In genomic region chr14:62965811-62966520, GRCm38 (mm10) we compare ENCODE assay signal across 9 mouse cellular contexts. TPM values are rescaled to one million over a fixed set of nuclear protein-coding genes. Genes with fewer than 3 reads are reported as not detected.
DNase-seq lines count a peak whose midpoint lies in the region; ATAC-seq lines count a peak whose summit lies in the region.
"Had no signal": no experiment of that assay in that cellular context is flagged by ENCODE, and none has a peak within 500 bp of the region (broad histone marks: within the 10 kb centered on the region; RNA-seq: fewer than 3 reads in every experiment).

No protein-coding gene starts in this region.

- ATAC-seq in forebrain, embryonic 13.5 days: no peak
- ATAC-seq in midbrain, embryonic 16.5 days: no peak
- no peak for ATAC-seq in CD4-positive, CD25-positive, alpha-beta regulatory T cell, adult 4 months

- H3K9me3 ChIP-seq in forebrain, embryonic 13.5 days (replicated peaks): no peaks in the 10 kb centered on the region
- no peaks in the 10 kb centered on the region for H3K9me3 ChIP-seq in midbrain, embryonic 16.5 days (replicated peaks; ENCODE audit: control insufficient read depth, low read length, poor library complexity, severe bottlenecking)

- 0 out of 2 replicates have a peak, but pooled peaks cover 6% of the 10 kb centered on the region for H3K36me3 ChIP-seq in forebrain, embryonic 13.5 days (ENCODE audit: poor library complexity, severe bottlenecking)
- no peaks in the 10 kb centered on the region for H3K36me3 ChIP-seq in midbrain, embryonic 16.5 days (ENCODE audit: control insufficient read depth, insufficient read depth, low read length)

- DNase-seq in heart, adult 18-20 months: peak; percentile 10 to 38
- no peak for DNase-seq in heart, postnatal 25 days (ENCODE audit: low spot score)
- peak; percentile 31 to 46 for DNase-seq in kidney, postnatal 36 days
- no peak for DNase-seq in right cerebral cortex, adult 2 months (ENCODE audit: low spot score in 2 of 2)
- DNase-seq in ovary, postnatal 36 days (ENCODE audit: low spot score): no peak

- no peak overlapping the region for H3K27ac ChIP-seq in forebrain, embryonic 13.5 days
- H3K27ac ChIP-seq in midbrain, embryonic 16.5 days (ENCODE audit: low read length): peak overlapping the region; percentile 24; the same call in 1 of the 2 replicates

- peaks cover 8% of the 10 kb centered on the region; the same call in 1 of the 2 replicates for H3K4me1 ChIP-seq in forebrain, embryonic 13.5 days
- peaks cover 7% of the 10 kb centered on the region for H3K4me1 ChIP-seq in midbrain, embryonic 16.5 days (ENCODE audit: control insufficient read depth, insufficient read depth, low read length)

- peak overlapping the region; percentile 22 for H3K4me3 ChIP-seq in forebrain, embryonic 13.5 days
- peak overlapping the region; percentile 12 for H3K4me3 ChIP-seq in midbrain, embryonic 16.5 days (ENCODE audit: low read depth, low read length)

- no peaks in the 10 kb centered on the region for H3K27me3 ChIP-seq in forebrain, embryonic 13.5 days
- no peaks in the 10 kb centered on the region for H3K27me3 ChIP-seq in midbrain, embryonic 16.5 days (ENCODE audit: control insufficient read depth, insufficient read depth, low read depth, low read length)
- H3K27me3 ChIP-seq: CH12.LX had no signal

- no peak overlapping the region for H3K9ac ChIP-seq in forebrain, embryonic 13.5 days
- H3K9ac ChIP-seq in midbrain, embryonic 16.5 days (ENCODE audit: low read depth, low read length): peak overlapping the region; percentile 36; the same call in 1 of the 2 replicates

- H3K4me2 ChIP-seq in forebrain, embryonic 13.5 days: peak overlapping the region; percentile 46
- H3K4me2 ChIP-seq in midbrain, embryonic 16.5 days (ENCODE audit: low read length): peak overlapping the region; percentile 46

- intact Hi-C loops in heart, postnatal 25 days (cut with DNase I): no loop called here

- WGBS in forebrain, embryonic 13.5 days: 26% methylated on average over 15 of the region's 15 CpGs
- 21% methylated on average over 15 of the region's 15 CpGs for WGBS in midbrain, embryonic 16.5 days

RNA-seq across cellular contexts. Expression of gene Defb48, which starts 18.3 kb away (rescaled TPM):
- not detected for total RNA-seq in heart, adult 18-20 months (2021)
- total RNA-seq in heart, postnatal 25 days (2021): not detected
- not detected in 2 replicates for polyA plus RNA-seq in forebrain, embryonic 13.5 days (2015; fragmentation: Nextera tagmentation; extraction: Ambion mirVana)
- polyA plus RNA-seq in midbrain, embryonic 16.5 days (2015; fragmentation: Nextera tagmentation; extraction: Ambion mirVana): not detected in 2 replicates
- polyA plus RNA-seq in CD4-positive, CD25-positive, alpha-beta regulatory T cell, adult 4 months (2017; shearing (Covaris generic)): not detected
- total RNA-seq: CH12.LX had no signal

RNA-seq across cellular contexts. Expression of gene Defb47, which starts 31.9 kb away (rescaled TPM):
- total RNA-seq in heart, adult 18-20 months (2021): not detected
- not detected for total RNA-seq in heart, postnatal 25 days (2021)
- polyA plus RNA-seq in forebrain, embryonic 13.5 days (2015; fragmentation: Nextera tagmentation; extraction: Ambion mirVana): not detected in 2 replicates
- polyA plus RNA-seq in midbrain, embryonic 16.5 days (2015; fragmentation: Nextera tagmentation; extraction: Ambion mirVana): not detected in 2 replicates
- polyA plus RNA-seq in CD4-positive, CD25-positive, alpha-beta regulatory T cell, adult 4 months (2017; shearing (Covaris generic)): not detected
- total RNA-seq: CH12.LX had no signal

RNA-seq across cellular contexts. Expression of gene Defb43, which starts 45.6 kb away (rescaled TPM):
- total RNA-seq in heart, adult 18-20 months (2021): not detected
- not detected for total RNA-seq in heart, postnatal 25 days (2021)
- polyA plus RNA-seq in forebrain, embryonic 13.5 days (2015; fragmentation: Nextera tagmentation; extraction: Ambion mirVana): not detected in 2 replicates
- polyA plus RNA-seq in midbrain, embryonic 16.5 days (2015; fragmentation: Nextera tagmentation; extraction: Ambion mirVana): not detected in 2 replicates
- not detected for polyA plus RNA-seq in CD4-positive, CD25-positive, alpha-beta regulatory T cell, adult 4 months (2017; shearing (Covaris generic))
- total RNA-seq: CH12.LX had no signal

Comparison
In these comparisons a context has a peak if more than half of its experiments do, and no peak if none do; other contexts are left out.
1. DNase-seq: peak in heart, adult 18-20 months (2 of 2) and kidney, postnatal 36 days (2 of 2); none in heart, postnatal 25 days (single experiment), right cerebral cortex, adult 2 months (0 of 2) and ovary, postnatal 36 days (single experiment).